Mouse (Mus musculus) right cerebral cortex, postnatal 25 days (tissue): ENCODE measurements around the gene Kbtbd8.

ENCODE experiments used
- DNase-seq: peaks from one replicate; pipeline ENCODE4 v3.0.0; 2022

Gene Kbtbd8

DNA sequence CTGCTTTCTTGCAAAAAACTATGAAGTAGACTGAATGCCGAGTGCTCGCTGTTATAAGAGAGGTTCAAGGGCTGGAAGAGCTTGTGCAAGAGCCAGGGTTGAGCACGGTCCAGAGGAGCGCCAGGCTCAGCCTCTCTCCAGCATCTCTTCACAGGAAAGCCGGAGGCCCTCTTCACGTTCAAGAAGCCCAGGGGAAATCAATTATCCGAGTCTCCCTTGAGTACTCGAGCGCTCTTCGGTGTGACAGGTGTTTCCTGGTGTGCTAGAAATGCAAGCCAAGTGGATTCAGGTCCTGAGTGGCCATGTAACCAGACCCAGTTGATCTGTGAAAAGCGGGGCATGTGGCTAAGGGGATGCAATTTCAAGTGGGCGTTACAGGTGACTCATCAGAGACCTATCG, at the start of gene Kbtbd8:
Gene Kbtbd8, plus strand, starts transcription at position 295 of the 400 bp plus-strand sequence.
- no peak for DNase-seq

DNA sequence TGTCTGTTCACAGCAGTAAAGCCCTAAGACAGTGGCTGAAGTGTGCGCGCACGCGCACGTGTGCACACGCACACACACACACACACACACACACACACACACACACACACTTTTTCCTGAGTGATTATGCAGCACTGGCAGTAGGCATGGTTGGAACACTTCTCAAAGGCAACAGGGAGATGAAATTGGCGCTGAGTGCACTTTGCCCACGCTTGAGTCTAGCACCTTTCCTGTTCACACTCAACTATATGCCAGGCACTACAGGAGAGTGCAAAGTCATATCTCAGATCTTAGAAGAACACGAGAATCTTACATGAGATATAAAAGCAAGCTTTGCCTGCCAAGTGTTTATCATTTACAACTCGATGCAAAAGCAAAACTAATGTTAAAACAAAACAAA, 47.3 kb upstream of the Kbtbd8 start:
- DNase-seq: no peak

DNA sequence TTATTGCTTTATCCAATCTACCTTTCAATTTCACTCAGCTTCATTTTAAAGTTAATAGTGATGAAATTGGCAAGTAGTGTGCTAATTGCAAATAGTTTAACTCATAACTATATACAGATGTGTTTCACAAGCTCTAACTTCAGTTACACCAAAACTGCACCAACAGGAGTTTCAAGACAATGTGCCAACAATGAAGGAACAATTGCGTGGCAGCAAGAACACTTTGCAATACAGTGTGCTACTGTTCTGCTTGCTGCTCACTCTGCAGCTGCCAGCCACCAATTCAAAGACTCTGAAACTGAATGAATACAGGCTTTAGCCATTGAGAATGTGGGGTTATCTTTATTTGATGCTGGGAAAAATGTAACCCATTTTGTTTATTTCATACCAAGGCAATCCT, 31.8 kb upstream of the Kbtbd8 start:
- DNase-seq: no peak

DNA sequence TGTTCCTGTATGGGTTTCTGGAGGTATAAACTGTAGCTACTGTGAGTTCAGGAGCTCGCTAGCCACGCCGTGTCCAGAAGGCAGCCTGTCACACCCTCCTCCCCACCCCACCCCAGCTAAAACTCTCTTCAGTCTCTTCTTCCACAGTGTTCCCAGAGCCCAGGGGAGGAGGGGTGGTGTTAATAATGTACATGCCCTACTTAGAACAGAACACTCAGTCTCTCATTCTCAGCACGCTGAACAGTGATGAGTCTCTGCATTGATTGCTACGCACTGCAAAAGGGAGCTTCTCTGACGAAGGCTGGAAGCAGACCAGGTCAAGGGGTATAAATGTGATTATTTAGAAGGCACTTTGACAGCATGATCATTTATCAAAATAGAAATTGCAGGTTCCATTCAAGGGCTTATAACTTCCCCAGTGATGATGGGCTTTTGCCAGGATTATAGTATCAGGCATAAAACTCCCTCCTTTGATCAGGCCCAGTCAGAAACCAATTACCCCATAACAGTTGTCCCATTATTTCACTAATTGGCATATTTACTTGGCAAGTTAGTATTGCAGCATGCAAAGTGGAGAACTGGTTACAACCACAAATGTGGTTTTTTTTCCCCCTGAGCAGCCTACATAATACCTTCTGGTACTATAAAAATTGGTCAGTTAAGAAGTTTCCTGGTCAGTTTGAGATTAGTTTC, 29.7 kb upstream of the Kbtbd8 start:
- peak; percentile 8 for DNase-seq

DNA sequence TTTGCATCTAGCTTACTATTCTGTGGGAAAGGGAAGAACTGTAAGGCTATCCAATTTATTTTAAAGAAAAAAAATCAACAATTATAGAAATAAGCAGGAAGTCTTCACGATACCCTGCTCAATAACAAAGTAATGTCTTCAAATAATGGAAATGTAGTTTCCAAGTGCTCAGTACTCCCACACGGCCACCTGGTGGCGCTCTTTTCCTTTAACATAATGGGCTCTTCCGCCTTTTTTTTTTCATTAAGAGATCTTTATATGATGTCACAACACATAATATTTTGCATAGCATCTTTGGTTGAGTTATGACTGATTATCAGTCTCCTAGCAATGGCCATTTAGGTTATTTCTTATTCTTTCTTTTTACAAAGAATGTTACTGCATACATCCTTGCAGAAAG, 29.0 kb upstream of the Kbtbd8 start:
- DNase-seq: no peak

DNA sequence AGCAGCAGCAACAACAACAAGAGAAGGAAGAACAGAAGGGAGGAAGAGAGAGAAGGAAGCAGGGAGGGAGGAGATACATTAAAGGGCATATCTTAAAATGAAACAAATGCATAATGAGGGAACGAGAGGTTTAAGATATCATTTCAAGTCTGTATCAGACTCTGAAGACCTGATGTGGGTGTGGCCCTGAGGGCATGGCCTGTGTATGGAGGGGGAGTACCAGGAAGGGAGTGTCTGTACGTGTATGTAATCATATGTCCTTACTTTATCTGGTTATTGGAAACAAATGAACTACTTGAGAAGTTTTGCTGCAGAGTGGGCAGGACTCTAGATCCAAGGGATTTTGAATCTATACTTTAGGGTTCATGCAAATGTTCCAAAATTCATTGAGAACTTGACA, 22.3 kb upstream of the Kbtbd8 start:
- no peak for DNase-seq

DNA sequence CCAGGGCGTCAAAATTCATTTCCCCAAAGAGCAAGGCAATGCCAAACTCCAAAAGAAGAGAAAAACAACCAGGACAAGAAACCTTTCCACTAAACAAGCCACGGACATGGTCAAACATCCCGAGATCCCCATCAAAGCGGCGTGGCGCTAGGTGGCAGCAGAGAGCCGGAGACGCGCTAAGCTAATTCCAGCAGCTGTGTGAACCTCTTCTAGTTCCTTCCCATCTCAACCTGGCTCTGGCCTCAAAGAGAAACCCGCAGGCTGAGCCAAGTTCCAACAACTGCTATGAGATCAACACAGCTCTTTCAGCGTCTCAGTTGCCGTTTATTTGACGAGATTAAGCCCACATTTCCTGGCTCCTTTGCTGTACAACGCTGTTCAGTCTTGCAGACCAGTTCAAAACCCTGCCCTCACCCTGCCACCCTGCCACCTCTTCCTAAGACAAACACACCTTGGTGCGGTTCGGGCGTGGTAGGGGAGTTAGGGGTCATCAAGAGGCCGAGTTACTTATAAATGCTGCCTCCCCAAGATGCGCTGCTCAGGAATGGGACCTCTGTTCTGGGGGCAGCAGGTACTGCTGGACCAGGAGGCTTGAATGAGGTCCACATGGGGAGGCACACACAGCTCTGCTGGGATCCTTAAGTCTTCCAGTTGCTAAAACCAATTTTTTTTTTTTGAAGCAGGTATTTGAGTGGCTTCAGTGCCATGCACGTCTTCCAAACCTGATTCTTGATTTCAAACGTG, 18.5 kb upstream of the Kbtbd8 start:
- peak; percentile 86 for DNase-seq

DNA sequence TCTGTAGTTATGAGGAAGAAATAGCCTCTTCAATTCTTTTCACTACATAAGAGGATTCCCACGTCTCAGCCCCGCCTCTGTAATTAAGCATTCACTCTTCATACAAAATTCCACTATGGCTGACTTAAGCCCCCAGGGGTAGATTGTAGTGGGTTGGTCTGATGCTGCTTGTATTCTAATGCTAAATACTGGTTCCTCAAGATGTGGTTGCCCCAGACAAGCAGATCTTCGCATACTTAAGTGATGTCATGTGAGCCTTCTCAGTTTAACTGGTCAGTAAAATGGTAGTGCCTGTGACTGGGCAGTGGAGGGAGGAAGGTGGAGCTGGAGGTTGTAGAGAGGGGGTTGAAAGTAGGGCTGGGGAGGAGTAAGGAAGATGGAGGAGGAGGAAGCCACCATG, 13.3 kb upstream of the Kbtbd8 start:
- DNase-seq: no peak

DNA sequence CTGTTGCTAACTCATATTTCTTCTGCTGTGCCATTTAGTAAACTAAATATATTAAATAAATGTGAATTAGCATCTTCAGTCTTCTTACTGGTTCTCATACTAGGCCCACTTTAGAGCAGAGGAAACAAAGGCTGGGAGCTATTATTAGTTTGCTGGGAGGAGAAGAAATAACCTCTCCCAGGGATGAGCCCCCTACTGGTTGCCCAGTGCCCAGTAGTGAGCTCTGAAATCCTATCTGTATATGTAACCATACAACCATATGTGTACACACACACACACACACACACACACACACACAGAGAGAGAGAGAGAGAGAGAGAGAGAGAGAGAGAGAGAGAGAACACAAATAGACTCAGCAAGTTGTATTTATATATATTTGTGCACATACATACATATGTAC, 8.6 kb upstream of the Kbtbd8 start:
- no peak for DNase-seq

DNA sequence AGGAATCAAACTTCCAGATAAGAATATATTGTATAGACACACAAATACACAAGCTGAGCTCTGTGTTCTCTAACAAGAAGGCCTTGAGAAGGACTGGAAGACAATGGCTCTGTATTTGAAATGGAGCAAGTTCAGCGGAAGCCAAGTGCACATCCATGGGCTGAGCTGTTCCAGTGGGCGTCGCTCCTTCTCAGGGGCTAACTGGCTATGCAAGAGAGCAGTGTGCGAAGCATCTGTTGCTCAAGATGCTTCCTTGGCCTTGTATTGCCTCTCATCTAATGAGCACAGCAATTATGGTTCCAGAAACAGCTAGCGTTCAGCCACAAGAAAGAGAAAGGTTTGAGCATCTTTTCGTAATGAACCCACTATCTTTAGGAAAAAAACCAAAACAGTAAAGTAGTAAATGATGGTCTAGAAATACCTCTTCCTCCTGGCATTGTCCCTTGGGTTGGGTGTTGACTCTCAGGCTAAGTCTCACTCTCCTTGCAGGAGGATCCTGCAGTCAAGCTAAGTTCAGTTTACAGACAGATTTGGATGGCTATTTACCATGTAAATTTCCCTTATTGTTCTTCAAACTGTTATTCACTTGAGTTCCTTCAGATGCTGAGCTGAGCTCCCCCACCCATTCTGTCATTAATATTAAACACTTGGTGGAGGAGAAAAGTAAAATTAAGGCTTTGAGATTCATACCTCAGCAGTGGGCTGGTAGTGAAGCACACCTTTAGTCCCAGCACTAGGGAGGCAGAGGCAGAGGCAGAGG, 7.2 kb upstream of the Kbtbd8 start:
- DNase-seq: no peak

DNA sequence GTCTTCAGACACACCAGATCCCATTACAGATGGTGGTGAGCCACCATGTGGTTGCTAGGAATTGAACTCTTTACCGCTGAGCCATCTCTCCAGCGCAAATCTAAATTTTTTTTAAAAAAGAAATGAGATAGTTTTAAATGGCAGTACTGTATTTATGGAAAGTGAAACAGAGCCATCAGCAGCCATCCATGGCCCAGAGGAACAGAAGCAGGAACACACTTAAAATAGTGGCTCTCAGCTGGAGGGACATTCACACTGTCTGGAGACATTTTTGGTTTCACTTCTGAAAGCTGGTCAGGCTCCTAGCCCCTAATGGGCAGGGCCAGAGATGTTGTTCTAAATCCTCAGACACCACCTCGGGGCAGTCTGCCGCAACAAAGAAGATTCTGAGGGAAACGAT, 5.0 kb upstream of the Kbtbd8 start:
- peak; percentile 8 for DNase-seq

DNA sequence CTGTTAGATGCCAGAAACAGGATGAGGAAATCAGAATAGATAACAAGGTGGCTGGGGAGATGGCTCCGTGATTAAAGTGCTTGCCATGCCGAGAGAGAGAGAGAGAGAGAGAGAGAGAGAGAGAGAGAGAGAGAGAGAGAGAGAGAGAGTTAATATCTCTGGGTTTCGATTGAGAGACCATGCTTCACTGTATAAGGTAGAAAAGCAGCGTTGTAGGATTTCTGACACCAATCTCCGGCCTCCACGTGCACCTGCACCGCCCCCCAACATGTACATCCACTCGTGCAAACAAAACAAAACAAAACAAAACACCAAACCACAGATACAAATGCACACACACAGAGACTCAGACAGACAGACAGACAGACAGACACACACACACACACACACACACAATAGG, 527 bp upstream of the Kbtbd8 start:
- no peak for DNase-seq

DNA sequence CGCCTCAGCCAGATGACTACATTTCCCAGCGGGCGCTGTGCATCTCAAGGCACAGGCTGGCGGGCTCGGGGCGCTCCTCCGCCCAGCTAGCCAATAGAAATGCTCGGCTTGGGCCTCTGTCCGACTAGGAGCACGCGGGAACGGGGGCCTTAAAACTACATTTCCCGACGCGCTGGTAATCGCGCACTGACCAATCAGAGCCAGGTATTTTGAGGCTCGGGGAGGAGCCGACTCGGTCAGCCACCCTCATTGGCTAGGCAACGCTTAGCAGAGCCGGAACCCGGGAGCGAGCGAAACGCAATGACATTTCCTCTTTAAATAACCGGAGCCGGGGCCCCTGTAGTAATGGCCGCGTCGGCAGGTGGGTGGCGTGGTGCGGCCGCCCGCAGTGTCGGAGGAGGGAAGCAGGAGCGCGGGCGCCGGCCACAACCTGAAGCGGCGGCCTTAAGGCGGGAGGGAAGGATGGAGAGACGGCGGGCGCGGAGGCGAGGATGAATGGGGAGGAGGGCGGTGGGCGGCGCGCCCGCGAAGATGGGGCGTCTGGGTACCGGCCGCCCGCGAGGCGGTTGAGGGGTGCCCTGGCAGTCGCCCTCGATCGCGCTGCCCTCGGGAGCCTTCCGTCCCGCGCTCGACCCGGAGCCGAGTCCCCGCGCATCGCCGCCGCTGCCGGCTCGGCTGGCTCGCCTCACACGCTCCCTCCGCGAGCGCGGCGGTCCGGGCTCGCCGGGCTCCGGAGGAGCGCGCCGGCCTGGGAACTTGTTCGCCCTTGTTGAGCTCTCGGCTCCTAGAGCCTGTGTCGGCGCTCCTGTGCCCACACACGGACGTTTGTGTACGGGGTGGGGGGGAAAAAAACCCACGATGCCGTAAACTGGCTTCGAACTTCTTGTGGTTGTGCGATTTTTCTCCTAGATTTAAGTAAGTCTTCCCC, 838 bp downstream of the Kbtbd8 start:
- DNase-seq: peak; percentile 94

DNA sequence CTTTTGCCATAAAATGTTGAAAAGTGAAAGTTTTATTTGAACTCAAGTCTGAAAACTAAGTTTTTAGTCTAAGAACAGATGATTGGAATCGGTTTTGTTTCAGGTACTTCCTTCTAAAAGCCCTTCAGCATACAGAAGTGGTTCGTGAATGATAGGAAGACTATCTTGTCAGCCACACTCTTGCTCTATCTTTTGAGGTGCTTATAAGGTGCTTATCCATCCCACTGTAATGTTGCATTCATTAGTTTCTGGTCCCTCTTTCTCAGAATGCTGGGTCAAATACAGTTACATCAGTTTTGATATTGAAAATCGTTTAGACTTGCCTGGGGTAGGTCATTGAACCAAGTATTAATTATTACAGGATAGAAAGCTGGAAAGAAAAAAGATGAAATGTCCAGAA, 2.3 kb downstream of the Kbtbd8 start:
- no peak for DNase-seq

DNA sequence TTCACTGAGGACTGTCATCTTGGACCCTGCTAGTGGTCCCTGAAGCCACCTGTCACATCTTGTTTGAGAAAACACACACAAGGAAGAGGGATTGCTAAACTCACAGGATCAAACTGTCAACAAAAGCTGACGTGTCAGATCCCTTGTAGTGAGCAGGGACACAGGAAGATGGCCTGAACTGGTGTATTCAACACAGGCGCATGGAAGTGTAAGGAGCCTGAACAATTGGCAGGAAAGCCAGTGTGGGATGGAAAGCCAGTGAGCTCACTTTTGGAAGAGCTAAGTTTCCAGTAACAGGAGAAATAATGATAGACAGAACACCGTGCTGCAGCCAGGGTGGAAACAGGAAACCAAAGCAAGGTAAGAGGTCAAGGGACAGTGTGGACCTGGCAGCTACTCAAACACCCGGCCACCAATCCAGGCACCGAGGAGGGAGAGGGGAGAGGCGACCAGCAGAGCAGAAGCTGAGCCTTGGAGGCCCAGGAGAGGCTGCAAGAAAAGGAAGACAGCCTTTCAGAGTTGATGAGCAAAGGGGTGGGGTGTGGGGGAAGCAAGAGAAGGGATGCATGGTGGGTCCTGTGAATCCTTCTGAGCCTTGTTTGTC, 33.0 kb downstream of the Kbtbd8 start:
- DNase-seq: no peak

DNA sequence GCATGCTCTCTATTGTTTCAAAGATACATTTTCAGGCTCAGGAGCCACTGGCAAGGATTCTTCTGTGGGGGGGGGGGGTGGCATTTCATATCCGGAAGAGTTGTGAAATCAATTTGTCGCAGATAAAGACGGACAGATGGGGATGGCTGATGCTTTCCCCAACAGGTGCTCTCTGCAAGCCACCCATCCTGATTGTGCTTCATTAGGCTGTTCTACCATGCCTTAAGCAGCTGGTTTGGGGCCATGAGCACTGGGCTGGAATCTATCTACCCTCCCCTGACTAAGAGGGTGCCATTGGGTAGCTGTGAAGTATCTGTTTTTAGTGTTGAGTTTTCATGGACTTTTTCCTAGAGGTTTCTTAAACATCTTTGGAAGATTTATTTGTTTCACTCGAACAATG, 33.8 kb downstream of the Kbtbd8 start:
- DNase-seq: no peak

DNA sequence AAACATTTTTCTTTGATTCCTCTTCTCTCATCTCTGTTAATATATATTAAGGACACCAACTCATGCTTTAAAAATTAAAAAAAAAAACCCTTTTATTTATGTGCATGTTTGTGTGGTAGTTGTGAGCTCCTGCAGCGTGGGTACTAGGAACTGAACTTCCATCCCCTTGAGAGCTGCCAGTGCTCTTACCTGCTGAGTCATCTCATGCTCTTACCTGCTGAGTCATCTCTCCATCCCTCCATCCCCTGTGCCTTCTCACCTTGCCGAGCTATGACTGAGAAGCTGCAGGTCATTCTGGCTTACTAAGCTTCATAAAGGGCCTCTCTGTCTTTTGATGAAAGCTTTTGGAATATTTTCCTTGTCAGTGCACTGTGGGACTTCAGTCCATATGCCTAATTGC, 34.5 kb downstream of the Kbtbd8 start:
- DNase-seq: no peak

DNA sequence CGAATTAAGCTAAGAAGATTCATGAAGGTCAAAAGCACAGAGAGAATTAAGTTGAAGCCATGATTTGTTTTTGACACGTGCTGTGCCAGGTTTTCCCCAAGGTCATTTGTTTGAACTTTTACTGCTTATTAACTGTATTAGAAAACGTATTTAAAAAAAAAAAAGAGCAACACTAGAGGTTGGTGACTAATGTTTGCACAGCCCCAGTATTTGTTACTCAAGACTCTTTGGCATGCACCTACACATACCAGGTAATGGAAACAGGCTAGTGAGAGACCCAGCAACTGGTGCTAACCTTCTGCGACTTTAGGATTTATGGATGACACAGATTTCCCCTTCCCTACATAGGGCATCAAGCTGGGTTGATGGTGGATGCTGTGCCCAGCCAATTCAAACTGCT, 46.9 kb downstream of the Kbtbd8 start:
- no peak for DNase-seq

DNA sequence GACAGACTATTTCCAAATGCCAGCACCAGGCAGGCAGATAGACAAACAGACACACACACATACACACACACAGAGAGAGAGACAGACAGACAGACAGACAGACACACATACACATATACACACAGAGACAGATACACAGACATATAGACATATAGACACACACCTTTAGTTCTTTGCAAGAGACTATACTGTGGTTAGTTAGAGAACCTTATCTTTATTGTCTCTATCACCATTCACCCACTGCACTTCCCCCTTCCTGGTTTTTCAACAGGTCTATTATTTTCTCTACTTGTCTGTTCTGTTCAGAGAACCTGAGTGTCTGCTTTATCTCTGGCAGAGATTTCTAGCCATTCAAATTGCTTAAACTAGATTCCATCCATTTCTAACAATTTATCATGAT, 48.6 kb downstream of the Kbtbd8 start:
- DNase-seq: no peak

DNA sequence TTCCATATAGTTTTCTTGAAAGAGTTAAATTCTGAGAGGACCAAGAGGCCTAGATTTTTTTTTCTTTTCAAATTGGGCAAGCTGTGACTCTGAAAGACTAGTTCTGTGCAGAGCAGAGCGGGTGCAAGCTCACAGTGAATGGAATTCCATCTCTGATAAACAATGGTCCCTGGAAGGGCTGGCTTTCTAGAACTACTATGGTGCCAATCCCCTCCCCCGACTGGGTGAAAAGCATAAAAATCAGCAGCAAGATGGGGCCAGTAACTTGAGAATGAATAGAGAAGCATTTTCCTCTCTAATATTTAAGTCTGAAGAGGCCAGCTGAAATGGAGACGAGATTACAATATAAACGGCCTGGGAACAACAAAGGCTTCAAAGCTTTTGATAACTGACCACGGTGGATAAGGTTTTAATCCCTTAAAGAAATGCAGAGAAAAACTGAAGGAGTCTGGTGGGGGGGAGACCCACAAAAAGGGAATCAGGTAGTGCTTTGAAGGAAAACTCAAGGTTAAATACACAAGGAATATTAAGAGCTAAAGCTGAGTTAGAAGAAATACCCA, 50.7 kb downstream of the Kbtbd8 start:
- no peak for DNase-seq

DNA sequence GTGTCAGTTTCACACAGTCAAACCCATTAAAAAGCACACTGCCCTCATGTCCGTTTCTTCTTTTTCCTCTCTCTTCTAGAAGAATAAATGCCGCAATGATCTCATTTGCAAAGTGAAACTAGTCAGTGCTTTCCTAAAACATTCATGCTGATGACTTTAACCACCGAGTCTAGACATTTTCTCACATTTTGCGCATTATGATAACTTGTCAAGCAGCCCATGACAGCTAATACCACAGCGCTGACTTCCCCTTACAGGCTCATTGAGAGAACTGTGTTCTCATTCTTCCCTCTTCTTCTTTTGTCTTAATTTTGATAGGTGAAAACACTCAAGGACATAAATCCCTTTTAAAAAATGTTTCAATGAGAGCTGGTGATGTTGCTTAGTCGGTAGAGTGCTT, 52.4 kb downstream of the Kbtbd8 start:
- no peak for DNase-seq
